Comparison of ENCODE assay signal across 14 mouse cellular contexts in the genomic region with DNA sequence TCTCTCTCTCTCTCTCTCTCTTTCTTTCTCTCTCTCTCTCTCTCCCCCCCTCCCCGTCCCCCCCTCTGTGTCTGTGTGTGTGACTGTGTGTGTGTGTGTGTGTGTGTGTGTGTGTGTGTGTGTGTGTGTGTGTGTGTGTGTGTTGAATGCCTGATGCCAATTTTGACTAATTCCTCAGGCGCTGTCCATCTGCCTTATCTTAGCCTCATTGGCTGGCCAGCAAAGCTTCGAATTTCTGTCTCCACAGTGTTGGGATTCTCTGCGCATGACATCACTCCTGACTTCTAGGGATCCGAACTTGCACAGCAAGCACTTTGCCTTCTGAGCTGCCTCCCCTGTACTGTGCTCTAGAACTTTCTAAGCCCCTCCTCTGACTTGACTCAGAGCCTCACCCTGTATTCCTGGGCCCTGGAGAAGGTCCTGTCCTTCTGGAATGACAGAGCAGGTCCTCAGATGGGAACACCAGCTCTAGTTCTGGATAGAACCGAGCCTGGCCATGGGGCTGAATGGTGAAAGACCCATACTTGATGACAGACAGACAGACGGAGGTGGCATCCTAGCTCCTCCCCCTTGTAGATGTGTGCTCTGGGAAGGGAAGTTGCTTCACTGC. TPM values are rescaled to one million over a fixed set of nuclear protein-coding genes. Genes with fewer than 3 reads are reported as not detected.
DNase-seq lines count a peak whose midpoint lies in the region; ATAC-seq and TF ChIP-seq lines count a peak whose summit lies in the region.
"Had no signal": no experiment of that assay in that cellular context is flagged by ENCODE, and none has a peak within 500 bp of the region (broad histone marks: within the 10 kb centered on the region; RNA-seq: fewer than 3 reads in every experiment).

No protein-coding gene starts in this region.

- H3K27ac ChIP-seq in heart, embryonic 11.5 days (ENCODE audit: low read depth, low read length), result no peak overlapping the region
- H3K27ac ChIP-seq in lung, postnatal 0 days (ENCODE audit: low read length), result no peak overlapping the region
- no peak overlapping the region for H3K27ac ChIP-seq in embryonic facial prominence, embryonic 14.5 days (replicated peaks; ENCODE audit: low read depth, low read length)
- no peak overlapping the region for H3K27ac ChIP-seq in neural tube, embryonic 13.5 days (replicated peaks)
- H3K27ac ChIP-seq in left cerebral cortex, adult 2 months, result no peak overlapping the region
- H3K27ac ChIP-seq: liver, embryonic 13.5 days had no signal

- H3K27me3 ChIP-seq in heart, embryonic 11.5 days (ENCODE audit: control insufficient read depth, insufficient read depth, low read length), result no peaks in the 10 kb centered on the region
- H3K27me3 ChIP-seq in lung, postnatal 0 days (replicated peaks; ENCODE audit: insufficient read depth, low read length), result no peaks in the 10 kb centered on the region
- no peaks in the 10 kb centered on the region for H3K27me3 ChIP-seq in embryonic facial prominence, embryonic 14.5 days (replicated peaks; ENCODE audit: control insufficient read depth, insufficient read depth, low read length)
- peaks cover 7% of the 10 kb centered on the region; the same call in 1 of the 2 replicates for H3K27me3 ChIP-seq in neural tube, embryonic 13.5 days
- H3K27me3 ChIP-seq: liver, embryonic 13.5 days had no signal

- peaks cover 3% of the 10 kb centered on the region; the same call in 1 of the 2 replicates for H3K9me3 ChIP-seq in heart, embryonic 11.5 days (replicated peaks; ENCODE audit: control insufficient read depth, low read length)
- no peaks in the 10 kb centered on the region for H3K9me3 ChIP-seq in lung, postnatal 0 days (ENCODE audit: low read length)
- no peaks in the 10 kb centered on the region for H3K9me3 ChIP-seq in embryonic facial prominence, embryonic 14.5 days (ENCODE audit: control insufficient read depth, low read length)
- no peaks in the 10 kb centered on the region for H3K9me3 ChIP-seq in neural tube, embryonic 13.5 days
- H3K9me3 ChIP-seq: liver, embryonic 13.5 days had no signal

- no peak overlapping the region for H3K4me3 ChIP-seq in heart, embryonic 11.5 days (ENCODE audit: low read depth, low read length)
- H3K4me3 ChIP-seq in lung, postnatal 0 days (ENCODE audit: low read depth, low read length), result no peak overlapping the region
- no peak overlapping the region for H3K4me3 ChIP-seq in embryonic facial prominence, embryonic 14.5 days (ENCODE audit: low read depth, low read length)
- H3K4me3 ChIP-seq in neural tube, embryonic 13.5 days, result no peak overlapping the region
- H3K4me3 ChIP-seq in left cerebral cortex, adult 2 months, result no peak overlapping the region
- H3K4me3 ChIP-seq: liver, embryonic 13.5 days; megakaryocyte, embryonic 14.5 days had no signal

- TF ChIP-seq EP300 in lung, postnatal 0 days (IDR thresholded peaks at IDR 0.05), result no peak

- DNase-seq in heart, postnatal 36 days, result no peak
- no peak for DNase-seq in lung, postnatal 0 days (ENCODE audit: low spot score)
- no peak for DNase-seq in lung, postnatal 14 days
- DNase-seq in embryonic facial prominence, embryonic 14.5 days (ENCODE audit: low spot score), result peak; percentile 35
- DNase-seq in urinary bladder, postnatal 36 days (ENCODE audit: low spot score in 2 of 2), result no peak
- no peak for DNase-seq in left cerebral cortex, adult 2 months (ENCODE audit: extremely low spot score in 1 of 2, low spot score in 2 of 2)
- DNase-seq: adrenal gland, adult 8-10 months; cerebellum, postnatal 36 days; liver, embryonic 13.5 days; right cerebral cortex, postnatal 25 days had no signal

- no peak for ATAC-seq in heart, embryonic 11.5 days (replicated peaks; ENCODE audit: insufficient number of reproducible peaks, low FRiP score, low TSS enrichment)
- no peak for ATAC-seq in lung, postnatal 0 days
- ATAC-seq in embryonic facial prominence, embryonic 14.5 days (ENCODE audit: low read depth), result no peak
- ATAC-seq in neural tube, embryonic 13.5 days (ENCODE audit: low read depth), result 0 out of 2 replicates have a peak, but pooled peaks have one; percentile 17

- H3K4me2 ChIP-seq in heart, embryonic 11.5 days, result peak overlapping the region; percentile 68; the same call in 1 of the 2 replicates
- 0 out of 2 replicates have a peak overlapping the region, but pooled peaks have one; percentile 52 for H3K4me2 ChIP-seq in lung, postnatal 0 days (replicated peaks; ENCODE audit: low read depth, low read length)
- peak overlapping the region; percentile 57; the same call in 1 of the 2 replicates for H3K4me2 ChIP-seq in embryonic facial prominence, embryonic 14.5 days (ENCODE audit: low read depth, low read length)
- no peak overlapping the region for H3K4me2 ChIP-seq in neural tube, embryonic 13.5 days

- H3K36me3 ChIP-seq in heart, embryonic 11.5 days (ENCODE audit: control insufficient read depth, insufficient read depth, low read length), result no peaks in the 10 kb centered on the region
- H3K36me3 ChIP-seq in lung, postnatal 0 days (ENCODE audit: insufficient read depth, low read length), result no peaks in the 10 kb centered on the region
- no peaks in the 10 kb centered on the region for H3K36me3 ChIP-seq in embryonic facial prominence, embryonic 14.5 days (ENCODE audit: control insufficient read depth, insufficient read depth, low read length)
- no peaks in the 10 kb centered on the region for H3K36me3 ChIP-seq in neural tube, embryonic 13.5 days
- H3K36me3 ChIP-seq: liver, embryonic 13.5 days had no signal

- 41% methylated on average over 6 of the region's 7 CpGs for WGBS in heart, embryonic 11.5 days (ENCODE audit: insufficient replicate concordance)
- WGBS in lung, postnatal 0 days, result 52% methylated on average over 6 of the region's 7 CpGs
- 48% methylated on average over 6 of the region's 7 CpGs for WGBS in embryonic facial prominence, embryonic 14.5 days
- 58% methylated on average over 6 of the region's 7 CpGs for WGBS in neural tube, embryonic 13.5 days

- intact Hi-C loops in heart, postnatal 36 days (cut with DNase I), result no loop called here
- intact Hi-C loops in left cerebral cortex, adult 2 months (cut with DNase I), result no loop called here

- no peak for TF ChIP-seq CTCF in lung, postnatal 0 days (IDR thresholded peaks at IDR 0.05)
- TF ChIP-seq CTCF in left cerebral cortex, adult 2 months (IDR thresholded peaks at IDR 0.05), result no peak

- H3K4me1 ChIP-seq in heart, embryonic 11.5 days (ENCODE audit: control insufficient read depth, insufficient read depth, low read length), result 0 out of 2 replicates have a peak, but pooled peaks cover 2% of the 10 kb centered on the region
- H3K4me1 ChIP-seq in lung, postnatal 0 days (ENCODE audit: insufficient read depth, low read depth, low read length), result no peaks in the 10 kb centered on the region; the same call in 1 of the 2 replicates
- peaks cover 13% of the 10 kb centered on the region; the same call in 1 of the 2 replicates for H3K4me1 ChIP-seq in embryonic facial prominence, embryonic 14.5 days (ENCODE audit: control insufficient read depth, insufficient read depth, low read length)
- H3K4me1 ChIP-seq in neural tube, embryonic 13.5 days (replicated peaks), result peaks cover 17% of the 10 kb centered on the region
- H3K4me1 ChIP-seq: liver, embryonic 13.5 days; megakaryocyte, embryonic 14.5 days had no signal

- no peak overlapping the region for H3K9ac ChIP-seq in heart, embryonic 11.5 days (ENCODE audit: low read depth, low read length)
- H3K9ac ChIP-seq in lung, postnatal 0 days (replicated peaks; ENCODE audit: low read depth), result no peak overlapping the region
- H3K9ac ChIP-seq in embryonic facial prominence, embryonic 14.5 days (ENCODE audit: low read depth, low read length), result no peak overlapping the region
- no peak overlapping the region for H3K9ac ChIP-seq in neural tube, embryonic 13.5 days
- H3K9ac ChIP-seq: liver, embryonic 13.5 days had no signal

RNA-seq across cellular contexts. Expression of a gene that starts 16.8 kb away (rescaled TPM):
- polyA plus RNA-seq in heart, embryonic 11.5 days (2014; fragmentation: Nextera tagmentation; extraction: Ambion mirVana), result 0.04 TPM in 1 of 2 replicates, not detected in the other
- 1 to 10 TPM in 1 of 2 experiments, under 1 TPM in 1; 0.95 to 1.7 TPM for total RNA-seq in heart, postnatal 36 days (2021)
- polyA plus RNA-seq in lung, postnatal 0 days (2015; fragmentation: Nextera tagmentation; extraction: Ambion mirVana), result 1.2 and 1.3 TPM in 2 replicates
- polyA plus RNA-seq in embryonic facial prominence, embryonic 14.5 days (2014; fragmentation: Nextera tagmentation; extraction: Ambion mirVana), result 0.35 and 0.51 TPM in 2 replicates
- polyA plus RNA-seq in neural tube, embryonic 13.5 days (2015; fragmentation: Nextera tagmentation; extraction: Ambion mirVana), result 0.08 and 0.12 TPM in 2 replicates
- total RNA-seq in left cerebral cortex, adult 2 months (2021), result 1 to 10 TPM; 9.4 to 9.6 TPM
- total RNA-seq: granulocyte monocyte progenitor cell, adult 5-6 weeks had no signal
